Mouse (Mus musculus) midbrain, embryonic 12.5 days (tissue): ENCODE data around the gene Rassf4. TPM values are rescaled to one million over a fixed set of nuclear protein-coding genes. Genes with fewer than 3 reads are reported as not detected.

Experiments used
- ATAC-seq: fragments of 200-750 bp; cut with Nextera tagmentation; 2 replicates; pipeline ENCODE4 v1.8.0; 2017; ENCODE audit warnings: low read depth, moderate TSS enrichment, moderate library complexity; ENCODE audit not compliant: low FRiP score
- H3K27ac ChIP-seq: fragments of 300-500 bp; sonication (generic); replicated peaks from 2 replicates; pipeline ENCODE4 v1.5.1; 2016; ENCODE audit warnings: mild to moderate bottlenecking
- H3K27me3 ChIP-seq: fragments of 300-500 bp; sonication (generic); 2 replicates; pipeline ENCODE4 v1.6.1; 2016; ENCODE audit warnings: mild to moderate bottlenecking
- H3K36me3 ChIP-seq: fragments of 300-500 bp; sonication (generic); 2 replicates; pipeline ENCODE4 v1.6.1; 2016
- H3K4me1 ChIP-seq: fragments of 300-500 bp; sonication (generic); 2 replicates; pipeline ENCODE4 v1.6.1; 2016
- H3K4me2 ChIP-seq: fragments of 300-500 bp; sonication (generic); replicated peaks from 2 replicates; pipeline ENCODE4 v1.6.1; 2016; ENCODE audit warnings: mild to moderate bottlenecking, moderate library complexity
- H3K4me3 ChIP-seq: fragments of 300-500 bp; sonication (generic); 2 replicates; pipeline ENCODE4 v1.5.1; 2016; ENCODE audit warnings: mild to moderate bottlenecking
- H3K9ac ChIP-seq: fragments of 300-500 bp; sonication (generic); replicated peaks from 2 replicates; pipeline ENCODE4 v1.6.1; 2016; ENCODE audit warnings: mild to moderate bottlenecking, moderate library complexity
- H3K9me3 ChIP-seq: fragments of 300-500 bp; sonication (generic); 2 replicates; pipeline ENCODE4 v1.6.1; 2016; ENCODE audit warnings: mild to moderate bottlenecking
- whole genome bisulfite sequencing: fragments of 180-500 bp; shearing (Covaris S2); methylation state at CpG from one replicate; pipeline ENCODE4 v1.1.7; 2016; 5-methylcytosine and 5-hydroxymethylcytosine counted together
- polyA plus RNA-seq: library from polyadenylated mRNA; unstranded; fragments of >200 nt; fragmentation: Nextera tagmentation; extraction: Ambion mirVana; gene quantifications from 2 replicates; pipeline ENCODE4 v1.2.1, GENCODE M21; 2016

Gene Rassf4
- polyA plus RNA-seq, 1 experiment from 2014 or later = 35.2 TPM

DNA sequence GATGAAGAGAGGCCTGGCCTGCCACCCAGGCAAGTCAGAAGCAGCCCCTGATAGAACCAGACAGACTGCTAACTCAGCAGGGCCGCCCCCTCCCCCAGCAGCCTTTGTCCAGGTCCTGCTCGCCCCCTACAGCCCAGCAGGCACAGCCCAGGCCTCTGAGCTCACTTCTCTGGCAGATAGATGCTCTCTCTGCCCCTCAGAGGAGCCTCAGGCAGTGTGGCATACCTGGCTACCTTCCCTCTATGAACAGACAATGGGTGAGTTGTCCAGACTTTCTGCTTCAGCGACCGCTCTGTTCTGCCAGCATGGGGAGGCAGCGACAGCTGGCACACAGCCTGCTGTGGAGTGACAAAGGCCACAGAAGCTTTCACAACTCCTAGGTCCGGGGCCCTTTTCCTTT lies 3.6 kb downstream of the Rassf4 start:
- H3K36me3 ChIP-seq = no peaks in the 10 kb centered on the region
- ATAC-seq = no peak
- H3K4me3 ChIP-seq = 0 out of 2 replicates have a peak overlapping the region, but pooled peaks have one; percentile 4
- no peaks in the 10 kb centered on the region for H3K9me3 ChIP-seq
- peaks cover 19% of the 10 kb centered on the region for H3K27me3 ChIP-seq
- H3K4me1 ChIP-seq = peaks cover 62% of the 10 kb centered on the region
- peak overlapping the region; percentile 90 for H3K4me2 ChIP-seq
- WGBS = 12% methylated on average over 6 of the region's 6 CpGs
- H3K27ac ChIP-seq = peak overlapping the region; percentile 84
- H3K9ac ChIP-seq = 0 out of 2 replicates have a peak overlapping the region, but pooled peaks have one; percentile 24

DNA sequence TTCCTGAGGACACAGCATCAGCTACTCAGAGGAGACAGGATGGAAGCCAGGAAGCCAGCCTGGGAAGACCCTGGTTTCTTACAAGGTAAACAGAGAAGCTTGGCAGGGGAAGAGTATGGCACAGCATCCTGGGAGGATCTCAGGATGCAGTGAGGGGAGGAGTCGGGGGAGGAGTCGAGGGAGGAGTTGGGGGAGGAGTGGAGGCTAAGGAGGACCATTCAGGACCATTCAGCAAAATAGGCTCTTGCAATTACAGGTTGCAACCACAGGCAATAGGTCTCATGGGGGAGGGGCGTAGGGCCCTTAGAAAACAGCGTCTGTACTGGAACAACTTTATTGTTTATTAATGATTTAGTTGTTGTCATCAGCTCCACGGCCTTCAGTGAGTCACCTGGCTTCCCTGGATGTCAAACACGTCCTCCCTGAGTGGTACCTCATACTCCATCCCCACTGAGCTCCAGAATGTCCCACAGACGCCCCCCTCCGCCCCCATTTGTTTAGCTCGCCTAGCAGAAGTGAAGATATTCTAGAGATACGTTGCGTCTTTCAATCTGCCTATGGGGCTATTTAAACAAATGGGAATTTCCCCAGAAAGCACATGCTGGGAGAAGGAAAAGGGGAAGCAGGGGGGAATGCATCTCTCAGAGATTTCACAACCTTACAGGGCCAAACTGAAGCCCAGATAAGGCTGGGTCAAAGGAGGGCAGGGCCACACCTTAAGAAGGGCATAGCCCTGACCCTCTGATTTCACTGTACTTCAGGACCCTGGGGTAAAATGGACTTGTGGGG lies 4.9 kb downstream of the Rassf4 start:
- Histone ChIP-seq H3K9ac (no peak overlapping the region), H3K9me3 (no peaks in the 10 kb centered on the region), H3K4me1 (peaks cover 62% of the 10 kb centered on the region), H3K27me3 (peaks cover 15% of the 10 kb centered on the region; the same call in 1 of the 2 replicates), H3K27ac (0 out of 2 replicates have a peak overlapping the region, but pooled peaks have one; percentile 25), H3K4me3 (no peak overlapping the region), H3K36me3 (no peaks in the 10 kb centered on the region), H3K4me2 (no peak overlapping the region)
- ATAC-seq = no peak
- 48% methylated on average over 11 of the region's 11 CpGs for WGBS

DNA sequence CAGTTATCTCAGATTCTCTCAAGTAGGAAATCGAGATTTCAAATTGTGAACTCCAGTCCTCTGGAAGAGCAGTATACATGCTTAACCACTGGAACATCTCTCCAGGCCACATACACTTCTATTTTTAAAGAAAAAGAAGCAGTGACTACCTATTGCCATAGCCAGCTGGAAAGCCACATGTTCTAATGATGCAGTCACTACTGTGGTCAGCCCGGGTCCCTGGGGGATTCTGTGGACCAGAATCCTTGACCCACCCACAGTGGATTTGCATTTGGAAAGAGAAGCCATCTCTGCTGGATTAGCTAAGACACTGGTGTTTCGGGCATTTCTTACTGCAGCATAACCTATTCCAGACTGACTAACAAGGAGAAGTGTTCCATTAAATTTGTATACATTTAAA lies 6.4 kb downstream of the Rassf4 start:
- Histone ChIP-seq H3K9me3 (no peaks in the 10 kb centered on the region), H3K27me3 (peaks cover 12% of the 10 kb centered on the region; the same call in 1 of the 2 replicates), H3K4me1 (peaks cover 54% of the 10 kb centered on the region), H3K4me3 (no peak overlapping the region), H3K36me3 (no peaks in the 10 kb centered on the region), H3K4me2 (no peak overlapping the region), H3K9ac (no peak overlapping the region), H3K27ac (peak overlapping the region; percentile 60)
- no peak for ATAC-seq
- WGBS = 41% methylated on average over 3 of the region's 3 CpGs

DNA sequence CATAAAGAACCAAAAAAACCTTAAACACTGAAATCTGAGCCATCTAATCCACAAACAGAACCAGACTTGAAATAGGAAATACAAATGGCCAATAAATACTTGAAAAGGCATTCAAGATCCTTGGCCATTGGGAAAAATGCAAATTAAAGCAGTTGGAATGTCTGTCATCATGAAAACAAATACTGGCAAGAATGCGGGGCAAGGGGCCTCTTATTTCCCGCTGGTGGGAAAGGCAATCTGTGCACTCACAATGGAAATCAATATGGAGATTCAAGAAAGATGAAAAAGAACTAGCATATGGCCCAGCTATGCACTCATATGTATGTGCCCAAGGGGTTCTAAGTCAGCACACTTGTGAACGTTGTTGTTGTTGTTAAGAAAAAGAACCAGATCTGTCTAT lies 6.9 kb downstream of the Rassf4 start:
- no peak overlapping the region for H3K9ac ChIP-seq
- H3K27me3 ChIP-seq = peaks cover 7% of the 10 kb centered on the region; the same call in 1 of the 2 replicates
- no peaks in the 10 kb centered on the region for H3K9me3 ChIP-seq
- H3K36me3 ChIP-seq = no peaks in the 10 kb centered on the region
- no peak overlapping the region for H3K4me2 ChIP-seq
- peaks cover 50% of the 10 kb centered on the region for H3K4me1 ChIP-seq
- ATAC-seq = no peak
- H3K27ac ChIP-seq = peak overlapping the region; percentile 60
- H3K4me3 ChIP-seq = no peak overlapping the region
- 29% methylated on average over 3 of the region's 3 CpGs for WGBS

DNA sequence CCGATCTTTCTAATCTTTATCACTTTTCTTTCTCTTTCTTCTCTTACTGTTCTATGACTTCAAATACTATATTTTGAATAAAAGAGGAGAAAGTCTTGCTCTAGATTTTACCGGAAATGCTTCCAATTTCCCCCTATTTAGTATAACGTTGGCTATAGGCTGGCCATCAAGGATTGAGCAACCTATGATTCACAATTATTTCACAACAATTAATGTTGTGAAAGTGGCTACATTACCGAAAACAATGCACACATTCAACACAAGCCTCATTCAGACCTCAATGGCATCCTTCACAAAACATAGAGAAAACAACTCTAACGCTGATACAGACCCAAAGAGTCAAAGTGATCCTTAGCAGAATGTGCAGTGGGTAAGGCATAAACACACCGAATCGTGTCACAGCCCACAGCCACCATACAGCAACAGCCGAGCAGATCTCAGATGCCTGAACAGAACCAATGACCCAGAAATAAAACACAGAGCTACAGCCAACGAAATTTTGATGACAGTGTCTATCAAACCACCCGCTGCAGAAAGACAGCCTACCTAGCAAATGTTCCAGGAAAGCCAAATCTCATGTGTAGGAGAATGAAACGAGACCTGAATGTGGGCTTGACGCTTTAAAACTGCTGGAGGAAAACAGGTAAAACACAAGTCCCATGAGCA lies 7.5 kb downstream of the Rassf4 start:
- H3K4me1 ChIP-seq = peaks cover 43% of the 10 kb centered on the region
- ATAC-seq = no peak
- WGBS = 71% methylated on average over 12 of the region's 12 CpGs

DNA sequence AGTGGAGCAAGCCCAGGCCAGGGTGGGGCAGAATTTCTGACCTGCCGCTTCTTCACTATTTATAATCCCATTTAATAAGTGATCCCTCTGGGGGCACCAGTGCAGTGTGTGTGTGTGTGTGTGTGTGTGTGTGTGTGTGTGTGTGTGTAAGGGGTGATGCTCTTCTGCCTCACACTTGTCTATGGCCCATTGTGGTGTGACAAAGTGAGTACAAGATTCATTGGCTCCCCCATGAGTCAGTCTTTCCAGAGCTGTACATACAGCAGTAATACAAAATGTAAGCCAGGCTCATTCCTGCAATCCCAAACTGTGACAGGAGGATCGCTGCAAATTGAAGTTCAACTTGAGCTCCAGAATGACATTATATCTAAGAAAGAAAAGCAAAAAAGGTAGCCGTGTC lies 8.9 kb downstream of the Rassf4 start:
- Histone ChIP-seq H3K4me3 (no peak overlapping the region), H3K36me3 (no peaks in the 10 kb centered on the region), H3K27ac (no peak overlapping the region), H3K4me2 (no peak overlapping the region), H3K9me3 (no peaks in the 10 kb centered on the region), H3K27me3 (0 out of 2 replicates have a peak, but pooled peaks cover 4% of the 10 kb centered on the region), H3K4me1 (peaks cover 29% of the 10 kb centered on the region), H3K9ac (no peak overlapping the region)
- ATAC-seq = no peak
- 80% methylated on average over 3 of the region's 3 CpGs for WGBS

More for the DNA sequence above, 7.5 kb downstream of the Rassf4 start:
- no peak overlapping the region for H3K4me2 ChIP-seq
- H3K9ac ChIP-seq = no peak overlapping the region
- H3K27ac ChIP-seq = peak overlapping the region; percentile 60; the same call in 1 of the 2 replicates
- no peaks in the 10 kb centered on the region for H3K36me3 ChIP-seq
- no peak overlapping the region for H3K4me3 ChIP-seq
- H3K27me3 ChIP-seq = 0 out of 2 replicates have a peak, but pooled peaks cover 4% of the 10 kb centered on the region
- H3K9me3 ChIP-seq = no peaks in the 10 kb centered on the region

DNA sequence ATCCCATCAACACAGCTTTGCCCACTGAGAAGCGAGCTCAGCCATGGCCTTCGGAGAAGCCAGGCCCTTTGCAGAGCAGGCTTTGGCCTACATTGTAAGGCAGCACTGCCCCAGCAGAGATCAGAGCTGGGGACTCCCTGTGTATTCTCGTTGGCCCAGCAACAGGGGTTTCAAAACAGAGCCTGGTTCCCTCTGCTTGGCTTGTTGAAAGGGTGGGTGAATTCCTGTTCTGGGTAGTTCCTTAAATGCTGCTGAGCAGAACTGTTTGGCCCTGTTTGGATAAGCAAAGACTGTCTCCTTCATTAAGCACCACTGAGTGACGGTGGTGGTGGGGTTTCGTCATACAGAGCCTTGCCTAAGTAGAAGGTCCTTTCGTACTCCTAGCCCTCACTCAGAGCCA lies 9.7 kb downstream of the Rassf4 start:
- 89% methylated on average over 6 of the region's 6 CpGs for WGBS
- no peaks in the 10 kb centered on the region for H3K9me3 ChIP-seq
- no peak overlapping the region for H3K9ac ChIP-seq
- no peak overlapping the region for H3K4me2 ChIP-seq
- peaks cover 23% of the 10 kb centered on the region for H3K4me1 ChIP-seq
- no peak for ATAC-seq
- H3K4me3 ChIP-seq = no peak overlapping the region
- H3K36me3 ChIP-seq = no peaks in the 10 kb centered on the region
- H3K27ac ChIP-seq = no peak overlapping the region
- H3K27me3 ChIP-seq = no peaks in the 10 kb centered on the region

DNA sequence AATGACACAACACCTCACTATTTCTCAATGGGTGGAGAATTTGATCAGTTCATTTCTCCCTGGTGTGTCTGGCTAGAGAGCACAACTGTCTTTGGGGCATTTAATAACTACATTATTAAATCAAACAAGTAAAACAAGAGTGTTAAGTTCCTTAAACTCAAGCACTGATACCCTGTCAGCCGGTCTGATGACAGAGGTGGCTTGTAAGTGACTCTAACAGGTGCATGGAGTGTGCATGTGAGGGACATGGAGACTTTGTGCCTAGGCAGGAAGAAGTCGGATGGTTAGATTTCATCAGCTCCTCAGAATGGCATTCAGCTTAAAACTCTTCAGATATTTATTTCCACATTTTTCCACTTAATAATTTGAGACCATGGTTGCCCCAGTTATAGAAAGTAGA lies 10.4 kb downstream of the Rassf4 start:
- H3K36me3 ChIP-seq = no peaks in the 10 kb centered on the region

DNA sequence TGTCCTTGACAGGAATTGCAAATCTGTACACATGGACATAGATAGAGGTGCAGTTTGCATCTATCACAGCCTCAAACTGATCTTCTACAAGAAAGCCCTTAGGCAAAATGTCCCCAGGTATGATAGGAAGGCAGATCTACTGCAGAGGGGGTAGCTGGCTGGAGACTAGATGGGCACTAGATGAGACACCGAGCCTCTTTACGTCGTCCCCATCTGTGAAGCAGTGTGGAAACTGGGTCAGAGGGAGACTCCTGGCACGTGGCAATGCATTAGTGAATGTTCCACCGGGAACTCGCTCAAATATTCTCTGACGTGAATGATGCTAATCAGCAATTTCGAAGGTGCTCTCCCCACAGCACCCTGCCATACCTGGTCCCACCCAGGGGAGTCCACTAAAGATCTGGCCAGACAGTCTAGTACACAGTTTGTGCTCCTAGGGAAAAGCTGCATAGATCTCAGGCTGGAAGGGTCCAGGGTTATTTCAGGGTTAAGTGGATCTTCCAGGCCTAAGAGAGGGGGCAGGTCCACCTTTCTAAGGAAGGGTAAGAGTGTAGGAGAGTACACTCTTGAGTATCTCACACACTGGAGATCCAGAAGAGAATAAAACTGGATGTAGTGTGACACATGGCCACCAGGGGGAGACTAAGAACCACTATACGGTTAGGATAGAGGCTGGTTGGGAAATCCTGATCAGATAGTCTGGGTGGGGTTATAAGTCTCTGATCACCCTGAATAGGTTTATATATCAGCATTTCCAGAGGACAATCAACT lies 19.9 kb downstream of the Rassf4 start:
- H3K4me1 ChIP-seq = no peaks in the 10 kb centered on the region
- WGBS = 62% methylated on average over 9 of the region's 9 CpGs
- H3K9ac ChIP-seq = no peak overlapping the region
- peaks cover 14% of the 10 kb centered on the region for H3K36me3 ChIP-seq
- no peak overlapping the region for H3K4me2 ChIP-seq
- no peak overlapping the region for H3K4me3 ChIP-seq
- H3K27ac ChIP-seq = no peak overlapping the region
- ATAC-seq = peak; percentile 81
- no peaks in the 10 kb centered on the region for H3K27me3 ChIP-seq
- no peaks in the 10 kb centered on the region for H3K9me3 ChIP-seq

More for the DNA sequence above, 10.4 kb downstream of the Rassf4 start:
- Histone ChIP-seq H3K4me1 (peaks cover 16% of the 10 kb centered on the region), H3K4me2 (no peak overlapping the region), H3K9me3 (no peaks in the 10 kb centered on the region), H3K27me3 (no peaks in the 10 kb centered on the region), H3K4me3 (no peak overlapping the region), H3K27ac (no peak overlapping the region), H3K9ac (no peak overlapping the region)
- WGBS = 85% methylated on average over 2 of the region's 2 CpGs
- ATAC-seq = no peak

DNA sequence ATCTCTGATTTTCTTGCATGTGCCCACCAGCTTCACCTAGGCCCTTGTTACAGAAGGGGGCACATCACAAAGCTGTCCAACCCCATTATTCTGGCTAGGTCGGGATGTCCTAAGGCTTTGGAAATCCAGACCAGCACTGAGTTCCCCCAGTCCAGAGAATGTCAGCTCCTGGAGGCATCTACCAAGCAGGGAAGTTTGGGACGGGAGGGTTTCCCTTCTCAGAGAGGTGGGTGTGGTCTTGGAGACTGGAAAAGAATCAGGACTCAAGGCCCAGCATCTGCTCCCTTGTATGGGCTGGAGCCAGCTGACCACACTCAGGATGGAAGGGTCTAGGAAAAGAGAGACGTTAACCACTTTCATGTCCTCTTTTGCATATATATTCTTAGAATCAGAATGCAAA lies 20.6 kb downstream of the Rassf4 start:
- Histone ChIP-seq H3K9me3 (no peaks in the 10 kb centered on the region), H3K4me2 (no peak overlapping the region), H3K9ac (no peak overlapping the region), H3K27me3 (no peaks in the 10 kb centered on the region), H3K4me1 (no peaks in the 10 kb centered on the region), H3K4me3 (no peak overlapping the region), H3K27ac (no peak overlapping the region), H3K36me3 (peaks cover 14% of the 10 kb centered on the region)
- no peak for ATAC-seq
- 74% methylated on average over 3 of the region's 3 CpGs for WGBS

DNA sequence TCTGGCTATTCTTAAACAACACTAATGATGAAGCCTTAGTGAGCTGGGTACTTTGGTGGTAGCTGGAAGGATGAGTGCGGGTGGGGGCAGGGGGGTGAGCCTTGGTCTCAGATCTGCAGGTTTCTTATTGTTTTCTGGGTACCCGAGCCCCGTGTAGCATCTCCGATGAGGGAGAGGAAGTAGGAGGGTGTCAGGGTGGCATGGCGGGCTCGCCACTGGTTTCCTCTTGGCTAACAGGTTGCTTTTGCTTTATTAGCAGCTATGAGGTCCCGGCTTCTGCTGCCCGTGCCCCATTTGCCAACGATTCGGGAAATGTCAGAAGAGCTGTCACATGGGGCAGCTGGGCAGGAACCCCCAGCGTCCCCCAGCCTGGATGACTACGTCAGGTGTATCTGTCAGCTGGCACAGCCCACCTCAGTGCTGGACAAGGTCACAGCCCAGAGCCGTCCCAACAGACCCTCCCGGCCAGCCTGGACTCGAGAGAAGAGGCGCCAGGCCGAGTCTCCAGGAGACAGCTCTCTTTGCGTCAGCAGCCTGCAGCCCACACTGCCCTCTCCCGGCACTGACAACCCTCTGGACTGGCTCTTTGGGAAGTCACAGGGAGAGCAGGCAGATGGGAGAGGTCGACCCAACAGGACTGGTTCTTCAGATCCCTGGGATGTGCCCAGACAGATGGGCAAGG lies 22.2 kb downstream of the Rassf4 start:
- H3K27ac ChIP-seq = no peak overlapping the region
- H3K27me3 ChIP-seq = no peaks in the 10 kb centered on the region
- WGBS = 81% methylated on average over 20 of the region's 20 CpGs
- no peak overlapping the region for H3K9ac ChIP-seq
- no peaks in the 10 kb centered on the region for H3K9me3 ChIP-seq
- H3K4me3 ChIP-seq = no peak overlapping the region
- peaks cover 10% of the 10 kb centered on the region for H3K36me3 ChIP-seq
- no peak overlapping the region for H3K4me2 ChIP-seq
- no peaks in the 10 kb centered on the region for H3K4me1 ChIP-seq
- ATAC-seq = no peak
